Mouse (Mus musculus) spleen, adult 2 months (tissue): ENCODE measurements at regions not wholly inside any gene's neighbourhood (a gene's known extent, or its start where the extent isn't known, plus 50 kb on each side); places are given as distances from the start of the nearest gene placed in this dataset.

Experiments used
- DNase-seq, 2 experiments: peaks; one replicate each; pipeline versions ENCODE4 v3.0.0 to v3.0.0-alpha.2; 2012 to 2021; ENCODE audit warnings: low spot score in 2 of 2, low read depth in 1 of 2
- H3K27ac ChIP-seq: fragments of 200-500 bp; 2 replicates; pipeline ENCODE4 v1.5.1; 2012; ENCODE audit warnings: low read length, inconsistent platforms; ENCODE audit not compliant: insufficient read depth
- H3K27me3 ChIP-seq: fragments of 200-500 bp; 2 replicates; pipeline ENCODE4 v1.6.1; 2012; ENCODE audit warnings: mild to moderate bottlenecking, moderate library complexity, low read length, inconsistent platforms; ENCODE audit not compliant: control insufficient read depth, insufficient read depth
- H3K36me3 ChIP-seq: fragments of 200-500 bp; 2 replicates; pipeline ENCODE4 v1.6.1; 2012; ENCODE audit warnings: mild to moderate bottlenecking, low read length, inconsistent platforms; ENCODE audit not compliant: control insufficient read depth, insufficient read depth
- H3K4me1 ChIP-seq: fragments of 200-500 bp; 2 replicates; pipeline ENCODE4 v1.6.1; 2011; ENCODE audit warnings: inconsistent platforms; ENCODE audit not compliant: control insufficient read depth, insufficient read depth, insufficient read length
- H3K4me3 ChIP-seq: fragments of 200-500 bp; 2 replicates; pipeline ENCODE4 v1.5.1; 2011; ENCODE audit warnings: mild to moderate bottlenecking, inconsistent platforms; ENCODE audit not compliant: insufficient read depth, insufficient read length; ENCODE audit errors: extremely low read depth
- CTCF ChIP-seq: fragments of 200-500 bp; IDR thresholded peaks from 2 replicates; pipeline ENCODE4 v1.5.1; 2011; ENCODE audit warnings: mild to moderate bottlenecking, inconsistent platforms; ENCODE audit not compliant: insufficient read depth, insufficient read length, insufficient replicate concordance; ENCODE audit errors: extremely low read depth
- POLR2A ChIP-seq: fragments of 200-500 bp; IDR thresholded peaks from 2 replicates; pipeline ENCODE4 v1.6.1; 2011; ENCODE audit warnings: low read depth, low read length, inconsistent platforms
- WGBS: fragments of 180-500 bp; shearing (Covaris S2); methylation state at CpG from one replicate; pipeline ENCODE4 v1.1.7; 2018; 5-methylcytosine and 5-hydroxymethylcytosine counted together

DNA sequence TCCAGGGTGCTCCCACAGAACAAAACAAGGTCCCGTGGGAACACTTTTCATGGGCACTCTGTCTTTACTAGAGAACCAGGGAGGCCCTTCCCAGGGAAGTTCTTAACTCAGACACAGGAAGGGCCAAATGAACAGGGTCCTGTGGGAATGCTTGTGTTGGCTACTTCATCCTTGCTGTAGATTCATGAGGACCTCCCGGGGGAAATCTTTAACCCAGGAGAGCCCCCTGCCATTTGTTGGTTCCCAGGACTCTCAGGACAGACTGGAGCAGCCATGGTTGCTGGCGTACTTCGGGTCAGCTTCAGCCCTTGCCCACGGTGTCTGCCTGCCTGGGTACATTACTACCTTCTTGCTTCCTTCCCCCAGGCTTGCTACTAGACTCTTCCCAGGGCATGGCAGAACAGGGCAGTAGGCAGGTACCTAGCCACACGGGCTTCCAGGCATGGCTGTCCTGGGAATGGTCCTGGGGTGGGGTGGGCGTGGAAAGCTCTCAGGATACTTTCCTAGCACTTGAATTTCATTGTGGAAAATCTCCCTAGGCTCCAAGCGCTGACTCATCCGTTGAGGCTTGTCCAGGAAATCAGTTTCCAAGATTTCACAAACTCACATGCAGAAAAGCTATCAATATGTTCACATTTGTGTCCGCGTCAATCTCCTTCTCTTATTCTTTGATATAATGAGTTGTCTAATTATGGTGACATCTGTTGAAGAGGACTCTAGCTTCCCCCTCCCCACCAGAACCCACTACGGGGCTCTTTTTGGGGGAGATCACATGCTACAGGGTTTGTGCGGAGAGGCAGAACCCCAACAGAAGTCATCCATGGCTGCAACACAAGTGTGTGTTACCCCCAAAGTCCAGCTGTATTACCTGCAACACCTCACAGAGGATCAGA, 148.6 kb downstream of the Sec61b start:
- H3K36me3 ChIP-seq = no peaks in the 10 kb centered on the region
- no peak overlapping the region for H3K4me3 ChIP-seq
- no peak for DNase-seq
- 88% methylated on average over 13 of the region's 13 CpGs for WGBS
- H3K27me3 ChIP-seq = no peaks in the 10 kb centered on the region
- TF ChIP-seq CTCF (no peak), POLR2A (no peak)
- no peaks in the 10 kb centered on the region for H3K4me1 ChIP-seq
- H3K27ac ChIP-seq = no peak overlapping the region

GRCm38 (mm10) chr4:47630006-47630405, 155.5 kb downstream of the Sec61b start:
- H3K27me3 ChIP-seq = no peaks in the 10 kb centered on the region
- 42% methylated on average over 8 of the region's 8 CpGs for WGBS
- H3K27ac ChIP-seq = no peak overlapping the region
- no peak overlapping the region for H3K4me3 ChIP-seq
- TF ChIP-seq POLR2A (no peak), CTCF (no peak)
- no peaks in the 10 kb centered on the region; the same call in 1 of the 2 replicates for H3K4me1 ChIP-seq
- no peaks in the 10 kb centered on the region for H3K36me3 ChIP-seq
- no peak for DNase-seq

DNA sequence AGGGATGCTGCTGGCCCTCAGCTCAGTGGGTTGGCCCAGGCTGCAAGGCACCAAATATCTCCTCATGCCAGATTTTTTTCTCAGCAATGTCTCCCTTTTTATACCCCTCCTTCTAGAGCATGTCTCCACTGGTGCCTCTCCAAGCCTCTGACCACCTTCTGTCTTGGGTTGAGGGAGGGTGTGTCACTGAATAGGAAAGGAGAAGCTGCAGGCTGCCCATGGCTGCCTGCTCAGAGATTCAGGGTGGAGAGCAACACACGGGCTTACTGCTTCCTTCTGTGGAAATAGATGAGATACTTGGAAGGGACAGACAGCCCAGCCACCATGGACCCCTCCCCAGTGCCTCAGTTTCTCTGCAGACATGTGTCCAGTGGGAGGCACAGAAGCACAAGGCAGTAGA, 156.0 kb downstream of the Sec61b start:
- no peak overlapping the region for H3K4me3 ChIP-seq
- no peaks in the 10 kb centered on the region for H3K27me3 ChIP-seq
- no peak for TF ChIP-seq POLR2A
- TF ChIP-seq CTCF = no peak
- H3K36me3 ChIP-seq = no peaks in the 10 kb centered on the region
- DNase-seq = no peak
- no peak overlapping the region for H3K27ac ChIP-seq
- H3K4me1 ChIP-seq = no peaks in the 10 kb centered on the region; the same call in 1 of the 2 replicates
- 14% methylated on average over 1 of the region's 1 CpGs for WGBS

- 85% methylated on average over 10 of the region's 10 CpGs for WGBS
- Histone ChIP-seq H3K27me3 (no peaks in the 10 kb centered on the region), H3K4me1 (no peaks in the 10 kb centered on the region), H3K27ac (no peak overlapping the region), H3K4me3 (no peak overlapping the region), H3K36me3 (no peaks in the 10 kb centered on the region)
- no peak for DNase-seq
- TF ChIP-seq POLR2A (no peak), CTCF (no peak)
Observed at GRCm38 (mm10) chr4:47638876-47639494, 164.5 kb downstream of the Sec61b start.

DNA sequence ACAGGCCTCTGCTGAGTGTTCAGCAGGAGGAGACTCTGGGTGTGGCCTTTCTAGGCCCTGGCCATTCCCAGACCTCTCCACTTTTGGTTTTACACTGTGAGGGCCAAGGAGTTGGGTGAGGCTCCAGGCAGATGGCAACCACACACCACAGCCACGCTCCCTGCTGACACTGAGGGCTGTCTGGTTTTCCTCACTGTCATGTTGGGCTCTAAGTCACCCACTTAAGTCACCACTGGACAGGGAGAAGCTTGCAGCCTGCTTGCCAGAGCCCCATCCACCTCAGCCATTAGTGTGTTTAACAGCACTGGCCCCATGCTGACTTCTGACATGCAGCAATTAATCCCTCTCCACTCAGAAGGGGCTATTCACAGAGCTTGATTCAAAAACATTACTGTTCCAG, 170.6 kb downstream of the Sec61b start:
- no peaks in the 10 kb centered on the region for H3K36me3 ChIP-seq
- H3K4me3 ChIP-seq = no peak overlapping the region
- 76% methylated on average over 1 of the region's 1 CpGs for WGBS
- TF ChIP-seq POLR2A (no peak), CTCF (no peak)
- DNase-seq = no peak
- H3K4me1 ChIP-seq = no peaks in the 10 kb centered on the region
- H3K27me3 ChIP-seq = no peaks in the 10 kb centered on the region
- H3K27ac ChIP-seq = no peak overlapping the region

DNA sequence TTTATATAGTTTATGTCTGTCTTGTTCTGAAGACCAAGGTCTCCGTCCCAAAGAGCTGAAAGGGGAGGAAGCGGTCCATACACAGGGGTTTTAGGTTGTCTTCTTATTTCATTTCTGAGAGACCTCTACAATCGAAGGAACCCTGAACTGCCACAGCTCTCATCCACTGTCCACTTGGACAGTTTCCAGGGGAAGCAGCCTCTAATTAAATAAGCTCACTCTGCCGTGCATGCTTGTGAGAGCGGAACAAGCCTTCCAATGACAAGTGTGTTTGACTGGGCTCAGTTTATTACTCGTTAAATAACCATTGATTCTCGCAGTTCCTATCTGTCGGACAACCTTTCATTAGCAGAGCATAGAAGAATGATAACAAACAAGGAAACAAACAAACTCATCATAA, 174.2 kb downstream of the Sec61b start:
- Histone ChIP-seq H3K27me3 (no peaks in the 10 kb centered on the region), H3K27ac (no peak overlapping the region), H3K36me3 (no peaks in the 10 kb centered on the region), H3K4me3 (no peak overlapping the region), H3K4me1 (no peaks in the 10 kb centered on the region)
- TF ChIP-seq CTCF (no peak), POLR2A (no peak)
- 83% methylated on average over 8 of the region's 8 CpGs for WGBS
- no peak for DNase-seq

DNA sequence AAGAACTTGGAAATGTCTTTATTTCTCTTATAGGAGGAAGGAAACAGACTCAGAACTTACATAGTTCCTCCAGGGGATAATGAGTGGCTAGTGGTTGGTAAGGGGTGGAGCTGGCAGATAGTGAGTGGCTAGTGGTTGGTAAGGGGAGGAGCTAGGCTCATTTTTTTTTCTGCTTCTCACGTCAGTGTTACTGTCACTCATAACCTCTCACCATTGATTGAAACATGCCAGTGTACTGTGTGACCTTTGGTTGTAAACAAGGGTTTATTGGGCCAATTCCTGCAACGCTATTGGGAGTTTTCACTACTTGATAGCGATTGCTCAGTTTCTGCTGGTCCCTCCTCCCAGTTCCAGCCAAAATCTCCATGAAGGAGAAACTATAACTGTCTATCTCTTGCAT, 175.5 kb downstream of the Sec61b start:
- no peaks in the 10 kb centered on the region for H3K36me3 ChIP-seq
- H3K4me3 ChIP-seq = no peak overlapping the region
- no peak for DNase-seq
- TF ChIP-seq POLR2A = no peak
- TF ChIP-seq CTCF = no peak
- H3K27me3 ChIP-seq = no peaks in the 10 kb centered on the region
- no peaks in the 10 kb centered on the region for H3K4me1 ChIP-seq
- H3K27ac ChIP-seq = no peak overlapping the region
- WGBS = 77% methylated on average over 3 of the region's 3 CpGs
